Mouse (Mus musculus) myocyte (in vitro differentiated cells): ENCODE measurements around the gene Mfsd4b3. TPM values are rescaled to one million over a fixed set of nuclear protein-coding genes. Genes with fewer than 3 reads are reported as not detected.
"Not testable (repeated sequence)": the region's sequence is repeated elsewhere in the genome, so short reads cannot be mapped to it uniquely, and the experiment has no call there.

ENCODE experiments used
- H3K27me3 ChIP-seq: one replicate; pipeline ENCODE4 v1.6.1; 2011; ENCODE audit not compliant: control insufficient read depth, insufficient read depth, insufficient read length
- H3K36me3 ChIP-seq: one replicate; pipeline ENCODE4 v1.6.1; 2011; ENCODE audit not compliant: control insufficient read depth, insufficient read depth
- H3K4me2 ChIP-seq: one replicate; pipeline ENCODE4 v1.6.1; 2011; ENCODE audit warnings: low read depth, control low read depth
- H3K4me3 ChIP-seq: one replicate; pipeline ENCODE4 v1.5.1; 2011; ENCODE audit warnings: mild to moderate bottlenecking, control low read depth, moderate library complexity
- H3K79me2 ChIP-seq: one replicate; pipeline ENCODE4 v1.6.1; 2011; ENCODE audit not compliant: control insufficient read depth, insufficient read depth
- H3ac ChIP-seq: one replicate; pipeline ENCODE4 v1.6.1; 2011; ENCODE audit not compliant: control insufficient read depth, insufficient read length
- CEBPB ChIP-seq: IDR thresholded peaks from 2 replicates; pipeline ENCODE4 v1.6.1; 2011; ENCODE audit warnings: mild to moderate bottlenecking, moderate library complexity; ENCODE audit not compliant: poor library complexity, insufficient read depth, severe bottlenecking
- E2F4 ChIP-seq: IDR thresholded peaks from one replicate; pipeline ENCODE4 v1.6.1; 2011; ENCODE audit warnings: mild to moderate bottlenecking, control low read depth, moderate library complexity; ENCODE audit not compliant: insufficient read depth
- MAX ChIP-seq: IDR thresholded peaks from one replicate; pipeline ENCODE4 v1.6.1; 2011; ENCODE audit warnings: low read depth, mild to moderate bottlenecking, control low read depth
- MYOD1 ChIP-seq, 3 experiments: IDR thresholded peaks; one replicate each; pipeline ENCODE4 v1.6.1; 2011; ENCODE audit warnings: control low read depth in 2 of 3, low read depth in 2 of 3, mild to moderate bottlenecking in 2 of 3, moderate library complexity in 1 of 3; ENCODE audit not compliant: insufficient read length in 2 of 3, control insufficient read depth in 1 of 3
- MYOG ChIP-seq, 3 experiments: IDR thresholded peaks; one replicate each; pipeline ENCODE4 v1.6.1; 2011; ENCODE audit warnings: control low read depth in 2 of 3, low read depth in 2 of 3, mild to moderate bottlenecking in 2 of 3; ENCODE audit not compliant: insufficient read length in 2 of 3, control insufficient read depth in 1 of 3, insufficient read depth in 1 of 3
- POLR2A ChIP-seq: IDR thresholded peaks from one replicate; pipeline ENCODE4 v1.6.1; 2011; ENCODE audit warnings: low read depth, mild to moderate bottlenecking, control low read depth, moderate library complexity; ENCODE audit not compliant: insufficient read length
- POLR2AphosphoS2 ChIP-seq: IDR thresholded peaks from one replicate; pipeline ENCODE4 v1.6.1; 2011; ENCODE audit warnings: low read depth, control low read depth; ENCODE audit not compliant: insufficient read length
- REST ChIP-seq: IDR thresholded peaks from one replicate; pipeline ENCODE4 v1.6.1; 2011; ENCODE audit warnings: mild to moderate bottlenecking, control low read depth, moderate library complexity; ENCODE audit not compliant: insufficient read depth, insufficient read length
- SRF ChIP-seq: IDR thresholded peaks from one replicate; pipeline ENCODE4 v1.6.1; 2011; ENCODE audit warnings: low read depth; ENCODE audit not compliant: control insufficient read depth, insufficient read length
- TCF12 ChIP-seq: IDR thresholded peaks from one replicate; pipeline ENCODE4 v1.6.1; 2011; ENCODE audit warnings: mild to moderate bottlenecking, control low read depth; ENCODE audit not compliant: poor library complexity, insufficient read depth, severe bottlenecking
- TCF3 ChIP-seq: IDR thresholded peaks from one replicate; pipeline ENCODE4 v1.6.1; 2011; ENCODE audit warnings: low read depth, control low read depth; ENCODE audit not compliant: insufficient read length
- USF1 ChIP-seq: IDR thresholded peaks from one replicate; pipeline ENCODE4 v1.6.1; 2011; ENCODE audit warnings: low read depth, mild to moderate bottlenecking, control low read depth, moderate library complexity
- polyA plus RNA-seq: library from polyadenylated mRNA; unstranded; fragments of >200 nt; fragmentation: generic; extraction: Trizol; gene quantifications from one replicate; pipeline ENCODE4 v1.2.1, GENCODE M21; 2012; ENCODE audit warnings: missing spikeins

Mfsd4b3 gene
- polyA plus RNA-seq: 0.64 TPM

DNA sequence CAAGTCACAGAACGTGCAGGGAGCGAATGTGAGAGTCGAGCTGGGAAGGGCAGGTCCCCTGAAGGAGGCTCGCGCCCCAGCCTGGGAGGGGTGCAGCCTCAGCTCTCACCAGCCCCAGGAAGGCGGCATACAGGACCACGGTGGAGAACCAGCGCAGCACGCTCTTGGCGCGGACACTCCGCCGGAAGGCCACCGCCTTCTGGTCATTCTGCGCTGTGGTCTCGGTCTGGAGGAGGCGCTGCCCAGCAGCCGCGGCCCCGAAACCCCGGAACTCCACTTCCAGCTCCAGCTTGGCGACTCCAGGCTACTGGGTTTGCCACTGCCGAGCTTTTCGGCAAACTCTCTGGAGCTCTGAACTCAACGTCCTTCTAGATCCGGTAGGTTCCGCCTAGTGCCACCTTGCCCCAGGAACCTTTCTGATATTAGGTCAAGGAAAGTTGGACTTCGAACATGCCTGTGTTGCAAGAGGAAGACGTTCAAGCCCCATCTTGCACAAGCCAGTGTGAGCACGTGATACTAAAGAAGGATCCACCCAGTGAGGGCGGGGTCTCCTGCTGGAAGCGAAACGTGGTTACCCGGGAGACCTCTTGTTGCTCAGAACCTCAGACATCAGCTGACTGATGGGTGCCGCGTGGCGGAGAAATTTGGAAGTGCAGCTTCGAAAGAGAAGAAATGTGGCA, at the start of gene Mfsd4b3:
TSS of gene Mfsd4b3 (minus strand) at position 393 of the 680 bp plus-strand sequence.
- Histone ChIP-seq H3K36me3 (no peaks in the 10 kb centered on the region), H3K27me3 (no peaks in the 10 kb centered on the region), H3K4me2 (peak within 1 kb of the TSS; percentile 94), H3ac (peak within 1 kb of the TSS; percentile 23), H3K79me2 (no peaks in the 10 kb centered on the region), H3K4me3 (peak within 1 kb of the TSS; percentile 29)
- TF ChIP-seq USF1 (peak; percentile 96), TCF3 (no peak), POLR2A (peak; percentile 60), MYOD1 (IDR thresholded peaks at IDR 0.05; ENCODE audit: control insufficient read depth in 1 of 3, insufficient read length in 2 of 3, low read depth in 2 of 3) (peak in 1 of 3 experiments; percentile 14), MYOG (IDR thresholded peaks at IDR 0.05; ENCODE audit: control insufficient read depth in 1 of 3, insufficient read depth in 1 of 3, insufficient read length in 2 of 3, low read depth in 2 of 3) (peak in 1 of 3 experiments; percentile 44), MAX (peak; percentile 48), SRF (no peak), CEBPB (peak; percentile 68; the same call in 1 of the 2 replicates), POLR2AphosphoS2 (peak; percentile 66), TCF12 (no peak), E2F4 (no peak)

DNA sequence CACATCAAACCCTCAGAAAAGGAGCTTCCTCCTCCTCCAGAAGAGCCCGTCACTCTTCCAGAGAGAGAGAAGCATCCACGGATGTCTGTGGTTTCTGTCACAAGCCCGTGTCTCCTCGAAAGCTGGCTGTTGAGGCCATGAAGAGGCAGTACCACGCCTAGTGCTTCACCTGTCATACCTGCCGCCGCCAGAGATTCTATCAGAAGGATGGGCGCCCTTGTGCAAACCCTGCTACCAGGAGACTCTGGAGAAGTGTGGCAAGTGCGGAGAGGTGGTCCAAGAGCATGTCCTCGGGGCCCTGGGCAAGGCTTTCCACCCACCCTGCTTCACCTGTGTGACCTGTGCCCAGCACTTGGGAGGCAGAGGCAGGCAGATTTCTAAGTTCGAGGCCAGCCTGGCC, 49.6 kb upstream of the Mfsd4b3 start:
- no peaks in the 10 kb centered on the region for H3K36me3 ChIP-seq
- TF ChIP-seq MYOD1 (IDR thresholded peaks at IDR 0.05; ENCODE audit: control insufficient read depth in 1 of 3, insufficient read length in 2 of 3, low read depth in 2 of 3) (no peak), REST (no peak), TCF3 (no peak)
- H3ac ChIP-seq: no peak overlapping the region
- no peak overlapping the region for H3K4me3 ChIP-seq
- H3K79me2 ChIP-seq: no peaks in the 10 kb centered on the region
- H3K4me2 ChIP-seq: no peak overlapping the region
- peaks cover 6% of the 10 kb centered on the region for H3K27me3 ChIP-seq

DNA sequence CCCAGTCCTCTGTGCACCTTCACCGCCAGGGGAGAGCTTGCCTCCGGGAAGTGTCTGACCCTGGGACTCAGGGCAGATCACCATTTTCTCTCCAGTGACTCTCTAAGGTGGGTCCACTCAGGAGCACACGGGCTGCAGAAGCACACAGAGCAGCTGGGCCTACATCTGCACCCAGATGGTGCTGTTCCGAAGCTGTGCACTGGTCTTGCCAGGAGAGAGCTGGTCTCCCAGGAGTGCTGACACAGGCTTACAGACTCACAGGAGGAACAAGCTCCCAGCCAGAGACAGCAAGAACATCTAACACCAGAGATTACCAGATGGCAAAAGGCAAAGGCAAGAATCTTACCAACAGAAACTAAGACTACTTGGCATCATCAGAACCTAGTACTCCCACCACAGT, 48.9 kb upstream of the Mfsd4b3 start:
- not testable (repeated sequence) for H3K27me3 ChIP-seq, H3K36me3 ChIP-seq, H3K4me2 ChIP-seq, H3K4me3 ChIP-seq, H3K79me2 ChIP-seq, H3ac ChIP-seq

DNA sequence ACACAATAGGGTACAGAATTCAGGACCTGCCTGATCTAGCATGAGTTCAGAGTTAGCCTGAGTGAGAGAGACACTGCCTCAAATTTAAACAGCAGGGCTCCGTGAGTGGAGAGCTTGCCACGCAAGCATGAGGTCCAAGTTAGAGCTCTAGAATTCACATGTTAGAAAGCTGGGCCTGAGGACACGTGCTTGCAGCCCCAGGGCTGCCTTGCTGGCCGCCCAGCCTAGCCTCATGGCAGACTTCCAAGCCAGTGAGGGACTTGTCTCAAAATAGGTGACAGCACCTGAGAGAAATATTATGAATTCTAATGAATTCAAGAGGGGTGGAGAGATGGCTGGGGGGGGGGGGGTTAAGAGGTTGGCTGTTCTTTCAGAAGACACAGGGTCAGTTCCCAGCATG, 48.0 kb upstream of the Mfsd4b3 start:
- H3ac ChIP-seq: no peak overlapping the region
- no peak overlapping the region for H3K4me2 ChIP-seq
- TF ChIP-seq MYOG (IDR thresholded peaks at IDR 0.05; ENCODE audit: control insufficient read depth in 1 of 3, insufficient read depth in 1 of 3, insufficient read length in 2 of 3, low read depth in 2 of 3) (no peak), POLR2A (no peak), MAX (no peak), REST (no peak), POLR2AphosphoS2 (no peak), TCF3 (no peak), CEBPB (no peak), E2F4 (no peak), TCF12 (no peak), USF1 (no peak), SRF (no peak), MYOD1 (IDR thresholded peaks at IDR 0.05; ENCODE audit: control insufficient read depth in 1 of 3, insufficient read length in 2 of 3, low read depth in 2 of 3) (no peak)
- no peaks in the 10 kb centered on the region for H3K79me2 ChIP-seq
- no peak overlapping the region for H3K4me3 ChIP-seq
- H3K36me3 ChIP-seq: no peaks in the 10 kb centered on the region
- peaks cover 6% of the 10 kb centered on the region for H3K27me3 ChIP-seq

DNA sequence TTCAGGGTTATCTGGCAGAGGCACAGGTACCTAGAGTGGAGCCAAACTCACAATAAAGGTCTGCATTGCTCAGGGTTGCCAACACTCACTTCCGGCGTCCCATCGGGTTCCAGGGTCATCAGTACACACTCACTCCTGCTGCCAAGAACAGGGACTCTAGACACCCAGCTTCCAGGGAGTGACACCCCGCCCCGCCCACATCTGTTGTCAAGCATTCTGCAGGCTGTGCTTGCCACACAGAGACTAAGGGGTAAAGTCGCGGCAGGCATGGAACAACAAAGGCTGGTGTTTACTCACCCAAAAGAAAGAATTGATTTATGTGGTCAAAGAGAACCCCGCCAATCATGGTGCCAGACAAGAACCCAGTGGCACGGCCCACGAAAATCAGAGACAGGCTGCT, 47.0 kb upstream of the Mfsd4b3 start:
- H3ac ChIP-seq: no peak overlapping the region
- H3K27me3 ChIP-seq: peaks cover 6% of the 10 kb centered on the region
- H3K4me3 ChIP-seq: no peak overlapping the region
- H3K79me2 ChIP-seq: no peaks in the 10 kb centered on the region
- no peaks in the 10 kb centered on the region for H3K36me3 ChIP-seq
- no peak for TF ChIP-seq SRF
- TF ChIP-seq USF1: no peak
- TF ChIP-seq CEBPB: no peak
- no peak for TF ChIP-seq TCF3
- no peak for TF ChIP-seq MAX
- TF ChIP-seq MYOG (IDR thresholded peaks at IDR 0.05; ENCODE audit: control insufficient read depth in 1 of 3, insufficient read depth in 1 of 3, insufficient read length in 2 of 3, low read depth in 2 of 3): no peak
- no peak for TF ChIP-seq POLR2A
- TF ChIP-seq E2F4: no peak
- no peak for TF ChIP-seq TCF12
- TF ChIP-seq REST: no peak
- TF ChIP-seq POLR2AphosphoS2: no peak
- no peak for TF ChIP-seq MYOD1 (IDR thresholded peaks at IDR 0.05; ENCODE audit: control insufficient read depth in 1 of 3, insufficient read length in 2 of 3, low read depth in 2 of 3)
- no peak overlapping the region for H3K4me2 ChIP-seq
